Mouse (Mus musculus): ENCODE measurements around the gene Naif1. TPM values are rescaled to one million over a fixed set of nuclear protein-coding genes. Genes with fewer than 3 reads are reported as not detected.

The Naif1 gene
- polyA plus RNA-seq (2014; fragmentation: Illumina TruSeq; extraction: RNeasy Lipid Tissue Mini Kit (QIAGEN cat#74804); ENCODE audit: low read depth, low replicate concordance) = 3.6 TPM

GRCm38 (mm10) chr2:32449761-32450754 lies at the start of gene Naif1:
Gene Naif1 (plus strand): TSS chr2:32450457.

DNA sequence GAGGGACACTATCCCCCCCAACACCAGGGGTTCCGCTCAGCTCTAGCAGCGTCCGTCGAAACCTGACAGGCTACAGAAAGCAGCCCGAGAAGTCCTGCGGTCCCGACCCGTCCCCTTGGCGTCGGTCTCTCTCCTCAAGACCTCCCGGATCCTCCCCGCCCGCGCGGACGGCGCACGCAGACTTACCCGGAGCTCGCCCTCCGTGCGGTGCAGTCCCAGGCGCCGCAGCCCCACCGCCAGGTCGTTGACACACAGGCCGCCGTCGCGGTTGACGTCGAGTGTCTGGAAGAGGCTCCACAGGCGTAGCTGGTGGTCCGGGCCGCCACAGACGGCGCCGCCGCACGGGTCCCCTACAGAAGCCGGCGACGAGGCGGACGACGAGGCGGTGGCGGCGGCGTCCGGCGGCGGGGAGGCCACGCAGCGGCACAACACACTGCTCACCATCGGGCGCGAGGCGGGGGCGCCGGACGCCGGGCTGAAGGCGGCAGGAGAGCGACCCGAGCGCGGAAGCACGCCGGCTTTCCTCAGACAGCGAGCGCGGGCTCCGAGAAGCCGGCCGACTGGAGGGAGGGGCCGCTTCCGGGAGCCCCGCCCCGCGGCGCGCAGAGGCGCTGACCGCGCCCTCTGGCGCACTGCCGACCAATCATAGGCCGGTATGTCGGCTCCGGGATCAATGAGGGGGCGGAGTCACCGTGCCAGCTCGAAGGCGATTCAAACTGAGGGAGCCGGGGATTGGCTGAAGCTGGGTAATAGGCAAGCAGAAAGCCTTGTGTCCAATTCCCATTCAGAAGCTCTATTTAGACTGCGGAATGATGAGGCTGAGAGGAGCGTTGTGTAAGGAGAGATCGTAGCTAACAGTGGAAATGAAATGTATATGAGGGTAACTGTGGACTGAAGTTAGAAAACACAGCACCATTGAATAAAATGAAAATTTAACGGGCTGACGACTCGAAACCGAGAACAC lies 906 bp downstream of the Naif1 start, which contains the start of gene Slc25a25:
Gene Slc25a25 (minus strand): TSS at position 565 of the 964 bp plus-strand sequence.

Other genes with a start within 250 kb of the Naif1 start
- 28.9 TPM for gene Pomt1, start 213.9 kb upstream of the Naif1 start, polyA plus RNA-seq (2014; fragmentation: Illumina TruSeq; extraction: RNeasy Lipid Tissue Mini Kit (QIAGEN cat#74804); ENCODE audit: low read depth, low replicate concordance)
- gene Uck1, start 190.3 kb upstream of the Naif1 start, polyA plus RNA-seq (2014; fragmentation: Illumina TruSeq; extraction: RNeasy Lipid Tissue Mini Kit (QIAGEN cat#74804); ENCODE audit: low read depth, low replicate concordance) = 132 TPM
- gene Golga2, start 163.1 kb upstream of the Naif1 start, polyA plus RNA-seq (2014; fragmentation: Illumina TruSeq; extraction: RNeasy Lipid Tissue Mini Kit (QIAGEN cat#74804); ENCODE audit: low read depth, low replicate concordance) = 56.8 TPM
- 435 TPM for gene Swi5, start 162.4 kb upstream of the Naif1 start, polyA plus RNA-seq (2014; fragmentation: Illumina TruSeq; extraction: RNeasy Lipid Tissue Mini Kit (QIAGEN cat#74804); ENCODE audit: low read depth, low replicate concordance)
- gene Ciz1, start 98.1 kb upstream of the Naif1 start, polyA plus RNA-seq (2014; fragmentation: Illumina TruSeq; extraction: RNeasy Lipid Tissue Mini Kit (QIAGEN cat#74804); ENCODE audit: low read depth, low replicate concordance) = 72.0 TPM
- gene Dnm1, start 97.1 kb upstream of the Naif1 start, polyA plus RNA-seq (2014; fragmentation: Illumina TruSeq; extraction: RNeasy Lipid Tissue Mini Kit (QIAGEN cat#74804); ENCODE audit: low read depth, low replicate concordance) = 15.8 TPM
- 149 TPM for gene 1110008P14Rik, start 68.5 kb upstream of the Naif1 start, polyA plus RNA-seq (2014; fragmentation: Illumina TruSeq; extraction: RNeasy Lipid Tissue Mini Kit (QIAGEN cat#74804); ENCODE audit: low read depth, low replicate concordance)
- gene Lcn2, start 62.2 kb upstream of the Naif1 start, polyA plus RNA-seq (2014; fragmentation: Illumina TruSeq; extraction: RNeasy Lipid Tissue Mini Kit (QIAGEN cat#74804); ENCODE audit: low read depth, low replicate concordance) = 3,725 TPM
- 33.6 TPM for gene Ptges2, start 54.6 kb upstream of the Naif1 start, polyA plus RNA-seq (2014; fragmentation: Illumina TruSeq; extraction: RNeasy Lipid Tissue Mini Kit (QIAGEN cat#74804); ENCODE audit: low read depth, low replicate concordance)
- 25.0 TPM for gene Slc25a25, start 988 bp downstream of the Naif1 start, polyA plus RNA-seq (2014; fragmentation: Illumina TruSeq; extraction: RNeasy Lipid Tissue Mini Kit (QIAGEN cat#74804); ENCODE audit: low read depth, low replicate concordance)
- 29.4 TPM for gene Fam102a, start 84.9 kb downstream of the Naif1 start, polyA plus RNA-seq (2014; fragmentation: Illumina TruSeq; extraction: RNeasy Lipid Tissue Mini Kit (QIAGEN cat#74804); ENCODE audit: low read depth, low replicate concordance)
- 87.5 TPM for gene Dpm2, start 120.4 kb downstream of the Naif1 start, polyA plus RNA-seq (2014; fragmentation: Illumina TruSeq; extraction: RNeasy Lipid Tissue Mini Kit (QIAGEN cat#74804); ENCODE audit: low read depth, low replicate concordance)
- gene Pip5kl1, start 124.3 kb downstream of the Naif1 start, polyA plus RNA-seq (2014; fragmentation: Illumina TruSeq; extraction: RNeasy Lipid Tissue Mini Kit (QIAGEN cat#74804); ENCODE audit: low read depth, low replicate concordance) = not detected
- not detected for gene 9430097D07Rik, start 125.2 kb downstream of the Naif1 start, polyA plus RNA-seq (2014; fragmentation: Illumina TruSeq; extraction: RNeasy Lipid Tissue Mini Kit (QIAGEN cat#74804); ENCODE audit: low read depth, low replicate concordance)
- 28.3 TPM for gene St6galnac4, start 136.6 kb downstream of the Naif1 start, polyA plus RNA-seq (2014; fragmentation: Illumina TruSeq; extraction: RNeasy Lipid Tissue Mini Kit (QIAGEN cat#74804); ENCODE audit: low read depth, low replicate concordance)
- 24.1 TPM for gene St6galnac6, start 149.3 kb downstream of the Naif1 start, polyA plus RNA-seq (2014; fragmentation: Illumina TruSeq; extraction: RNeasy Lipid Tissue Mini Kit (QIAGEN cat#74804); ENCODE audit: low read depth, low replicate concordance)
- gene Ak1, start 171.3 kb downstream of the Naif1 start, polyA plus RNA-seq (2014; fragmentation: Illumina TruSeq; extraction: RNeasy Lipid Tissue Mini Kit (QIAGEN cat#74804); ENCODE audit: low read depth, low replicate concordance) = 38.9 TPM
- gene Eng, start 196.1 kb downstream of the Naif1 start, polyA plus RNA-seq (2014; fragmentation: Illumina TruSeq; extraction: RNeasy Lipid Tissue Mini Kit (QIAGEN cat#74804); ENCODE audit: low read depth, low replicate concordance) = 49.7 TPM

Measured in adipose tissue, adult 10 weeks (tissue).